Mouse (Mus musculus) spleen, embryonic (tissue): ENCODE measurements around the gene Cdt1.
"Not testable (repeated sequence)": the region's sequence is repeated elsewhere in the genome, so short reads cannot be mapped to it uniquely, and the experiment has no call there.

Source experiments
- CTCF ChIA-PET: fragments of 350-600 bp; sonication (Branson Sonifier 250); formaldehyde crosslinking; loops from one replicate; lab custom pipeline; 2022; lab: Charles Lee

Cdt1 gene

DNA sequence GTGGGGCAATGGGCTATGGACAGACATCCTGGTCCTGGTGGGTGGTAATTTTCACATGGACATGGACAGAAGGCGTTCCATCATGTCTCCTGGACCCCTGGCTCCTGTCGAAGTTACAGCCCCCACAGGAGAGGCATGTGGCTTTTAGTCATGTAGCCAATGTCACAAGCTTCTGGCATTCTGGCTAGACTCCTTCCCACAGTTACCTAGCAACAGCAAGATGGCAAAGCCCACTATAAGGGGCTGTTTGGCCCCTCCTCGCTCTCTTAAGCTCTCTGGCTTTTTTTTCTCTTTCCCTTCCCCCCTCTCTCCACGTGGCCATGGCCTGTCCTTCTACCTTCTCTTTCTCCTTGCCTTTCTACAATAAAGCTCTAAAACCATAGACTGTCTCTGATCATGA lies 5.4 kb downstream of the Cdt1 start:
- CTCF ChIA-PET: not testable (repeated sequence)

DNA sequence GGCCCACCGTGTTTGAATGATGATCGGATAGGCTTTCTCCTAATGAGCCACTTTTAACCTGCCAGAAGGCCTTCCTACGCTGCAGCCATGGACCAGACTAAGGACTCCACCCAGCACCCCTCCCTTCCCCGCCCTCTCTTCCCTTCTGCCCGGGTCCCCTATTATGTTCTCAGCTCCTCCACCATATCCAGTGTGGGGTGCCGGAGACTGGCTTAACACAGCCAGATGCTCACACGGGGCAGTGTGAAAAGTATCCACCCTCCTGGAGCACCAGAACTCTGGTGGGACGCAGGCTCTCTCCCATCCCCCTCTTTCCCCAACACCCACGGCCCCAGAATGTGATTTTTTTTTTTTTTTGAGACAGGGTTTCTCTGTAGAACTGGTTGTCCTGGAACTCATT lies 5.8 kb downstream of the Cdt1 start:
- CTCF ChIA-PET: no interaction called here

DNA sequence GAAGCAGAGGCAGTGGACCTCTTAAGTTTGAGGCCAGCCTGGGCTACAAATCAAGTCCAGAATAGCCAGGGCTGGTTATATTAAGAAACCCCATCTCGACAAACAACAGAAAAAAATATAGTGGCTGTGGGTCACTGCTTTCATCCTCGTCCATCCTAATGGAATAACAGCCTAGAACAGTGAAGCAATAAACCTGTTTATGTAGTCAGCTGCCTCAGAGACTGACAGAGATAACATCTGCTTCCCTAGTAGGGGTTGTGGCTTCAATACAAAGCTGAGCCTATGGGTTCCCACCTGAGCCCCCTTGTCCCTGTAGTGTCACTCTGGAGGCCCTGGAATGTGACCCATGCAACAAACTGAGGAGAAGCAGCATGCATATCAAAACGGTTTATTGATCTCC lies 6.4 kb downstream of the Cdt1 start:
- CTCF ChIA-PET: no interaction called here

DNA sequence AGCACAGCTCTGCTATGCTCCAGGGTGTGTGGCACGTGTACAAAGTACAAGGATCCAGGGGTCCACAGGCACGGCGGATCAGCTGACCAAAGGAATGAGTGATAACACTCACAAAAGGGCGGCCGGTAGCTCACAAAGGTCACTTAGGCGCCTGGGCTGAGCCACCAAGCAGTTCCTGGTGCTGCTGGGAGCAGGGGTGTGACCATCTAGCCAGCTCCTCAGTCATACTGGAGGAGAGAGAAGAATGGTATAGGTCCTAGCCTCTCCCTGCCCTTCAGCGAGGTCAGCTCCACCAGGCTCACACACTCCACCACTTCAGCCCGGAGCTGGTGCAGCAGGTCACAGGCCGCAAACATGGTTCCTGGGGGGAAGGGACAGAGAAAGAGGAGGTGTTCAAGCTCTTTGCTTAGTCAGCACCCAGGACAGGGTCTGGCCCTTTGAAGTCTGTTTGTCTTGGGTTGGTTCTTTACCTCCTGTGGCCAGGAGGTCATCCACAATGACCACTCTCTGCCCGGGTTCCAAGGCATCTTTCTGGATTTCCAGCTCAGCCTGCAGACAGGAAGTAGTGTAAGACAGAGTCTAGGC lies 6.9 kb downstream of the Cdt1 start:
- CTCF ChIA-PET: no interaction called here

DNA sequence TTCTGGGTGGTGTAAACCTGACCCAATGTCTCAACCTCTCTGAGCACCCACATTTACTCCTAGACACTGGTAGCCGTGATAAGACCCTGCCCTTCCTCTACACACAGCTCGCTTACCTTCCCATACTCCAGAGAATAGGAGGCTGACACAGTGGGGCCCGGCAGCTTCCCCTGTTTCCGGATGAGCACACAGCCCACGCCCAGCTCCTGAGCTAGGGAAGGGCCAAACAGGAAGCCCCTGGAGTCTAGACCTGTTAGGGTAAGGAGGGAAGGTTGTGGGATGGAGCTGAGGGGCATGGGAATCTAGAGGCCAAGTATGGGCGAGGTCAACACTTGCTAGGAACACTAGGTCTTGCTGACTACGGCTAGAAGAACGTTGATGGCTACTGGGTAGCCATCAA lies 7.5 kb downstream of the Cdt1 start:
- CTCF ChIA-PET: no interaction called here

DNA sequence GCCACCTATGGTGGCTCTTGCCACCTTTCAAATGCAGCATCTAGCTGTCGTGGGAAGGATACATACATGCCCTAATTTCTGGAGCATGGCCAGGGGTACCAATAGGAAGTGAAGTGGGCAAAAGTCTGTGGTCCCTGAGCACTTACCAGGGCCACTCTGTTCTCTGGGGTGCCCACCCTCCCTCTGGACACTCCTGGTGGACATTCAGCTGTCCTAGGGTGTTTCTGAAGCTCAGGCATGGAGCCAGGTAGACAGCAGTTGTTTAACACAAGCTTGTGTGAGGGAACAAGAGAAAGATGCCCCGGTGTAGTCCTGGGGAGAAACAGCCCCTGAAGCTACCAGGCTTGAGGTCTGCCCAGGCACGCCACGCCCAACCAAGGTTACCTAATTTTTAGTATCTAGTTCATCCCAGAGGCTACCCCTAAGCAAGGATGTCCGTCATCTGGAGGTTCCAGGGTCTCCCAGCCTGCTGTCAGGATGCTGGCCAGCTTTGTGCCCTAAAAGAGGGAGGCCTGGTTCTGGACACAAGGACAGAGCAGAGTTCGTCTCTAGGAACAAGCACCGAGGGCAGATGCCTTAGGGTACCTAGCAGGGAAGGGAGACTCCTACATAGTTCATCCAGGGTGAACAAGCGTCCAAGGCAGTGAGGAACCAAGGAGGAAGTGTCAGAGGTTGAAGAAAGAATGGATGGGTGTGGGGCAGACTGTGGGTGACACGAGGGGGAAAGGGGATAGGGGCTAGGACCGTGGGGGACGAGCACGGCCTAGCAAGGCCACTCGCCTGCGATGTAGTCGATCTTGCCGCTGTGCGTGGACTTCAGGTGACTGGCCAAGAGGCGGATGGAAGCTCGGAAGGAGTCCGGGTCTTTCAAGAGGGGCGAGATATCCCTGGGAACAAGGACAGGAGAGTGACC lies 8.2 kb downstream of the Cdt1 start:
- CTCF ChIA-PET: no interaction called here

DNA sequence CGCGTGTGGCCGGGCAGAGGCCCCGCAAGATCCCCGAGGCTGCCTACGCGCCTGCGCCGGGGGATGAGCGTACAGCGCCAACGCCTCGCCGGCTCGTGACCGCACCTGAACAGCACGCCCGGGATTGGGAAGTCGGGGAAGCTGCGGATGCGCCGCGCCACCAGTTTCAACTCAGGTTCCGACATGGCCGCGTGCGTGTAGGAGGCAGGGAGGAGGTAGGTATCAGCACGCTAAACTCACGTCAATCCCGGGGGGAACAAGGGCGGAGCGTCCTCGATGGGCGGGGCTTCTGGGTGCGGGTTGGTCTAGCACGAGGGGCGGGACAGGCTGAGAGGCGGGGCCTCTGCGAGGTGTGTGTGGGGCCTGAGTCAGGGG lies 8.8 kb downstream of the Cdt1 start, which contains the start of gene Aprt:
Gene Aprt (minus strand): TSS at position 262 of the 375 bp plus-strand sequence.
- CTCF ChIA-PET: no interaction called here

DNA sequence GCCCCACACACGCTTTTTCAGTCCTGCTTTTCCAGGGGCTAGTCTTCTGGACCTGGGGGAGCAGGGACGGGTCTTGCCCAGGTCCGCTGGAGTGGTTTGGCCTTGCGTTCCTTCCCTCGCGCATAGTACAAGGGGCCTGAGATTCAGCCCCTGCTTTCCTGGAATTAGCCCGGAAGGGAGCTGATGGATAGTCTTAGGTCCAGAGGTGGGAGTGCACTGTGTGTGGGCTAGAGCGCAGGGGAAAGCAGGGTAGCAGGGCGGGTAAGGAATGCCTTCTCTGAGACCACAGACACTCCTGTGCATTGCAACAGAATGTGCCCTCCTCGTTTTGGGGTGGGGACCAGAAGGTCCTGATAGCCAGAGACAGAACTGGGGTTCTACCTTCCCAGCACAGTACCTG lies 9.3 kb downstream of the Cdt1 start:
- CTCF ChIA-PET: no interaction called here

DNA sequence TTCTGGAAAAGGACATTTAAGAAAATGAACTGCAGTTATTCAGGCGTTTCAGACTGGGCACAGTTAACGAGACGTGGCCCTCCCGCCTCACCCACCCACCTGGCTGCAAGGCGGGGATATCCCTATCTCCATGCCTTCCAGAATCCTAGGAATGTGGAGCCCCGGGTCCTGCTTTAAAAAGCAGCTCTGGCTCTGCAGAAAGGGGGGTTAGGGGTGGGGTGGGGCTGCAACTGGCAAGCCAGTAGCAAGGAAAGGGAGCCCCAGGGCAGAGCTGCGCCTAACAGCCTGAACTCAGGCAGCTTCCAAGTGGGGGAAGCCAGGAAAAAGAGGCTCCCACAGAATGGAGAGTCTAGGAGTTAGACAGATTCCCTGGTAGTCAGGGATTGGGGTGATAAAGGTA lies 11.4 kb downstream of the Cdt1 start:
- CTCF ChIA-PET: interaction anchor here (0.6 kb wide), 1 partner anchor 711 kb away, joined by 3 read pairs; no protein-coding TSS in a partner anchor

DNA sequence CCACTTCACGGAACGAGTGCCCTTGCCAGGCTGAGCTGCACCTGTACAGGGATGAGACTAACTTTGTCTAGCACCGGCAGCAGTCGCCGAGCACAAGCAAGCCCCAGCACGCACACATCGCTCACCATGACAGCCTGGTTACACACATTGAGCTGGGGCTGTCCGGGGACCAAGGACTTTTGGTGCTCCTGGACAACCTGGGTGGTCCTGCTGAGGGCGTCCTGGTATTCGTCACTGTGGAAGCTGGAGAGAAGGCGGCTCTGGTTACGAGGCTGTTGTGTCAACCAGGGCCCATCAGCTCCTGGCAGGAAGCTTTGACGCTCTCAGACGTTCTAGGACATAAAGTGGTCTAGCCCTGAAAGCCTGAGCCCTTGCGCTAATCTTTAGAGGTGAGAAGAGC lies 13.1 kb downstream of the Cdt1 start:
- CTCF ChIA-PET: no interaction called here

DNA sequence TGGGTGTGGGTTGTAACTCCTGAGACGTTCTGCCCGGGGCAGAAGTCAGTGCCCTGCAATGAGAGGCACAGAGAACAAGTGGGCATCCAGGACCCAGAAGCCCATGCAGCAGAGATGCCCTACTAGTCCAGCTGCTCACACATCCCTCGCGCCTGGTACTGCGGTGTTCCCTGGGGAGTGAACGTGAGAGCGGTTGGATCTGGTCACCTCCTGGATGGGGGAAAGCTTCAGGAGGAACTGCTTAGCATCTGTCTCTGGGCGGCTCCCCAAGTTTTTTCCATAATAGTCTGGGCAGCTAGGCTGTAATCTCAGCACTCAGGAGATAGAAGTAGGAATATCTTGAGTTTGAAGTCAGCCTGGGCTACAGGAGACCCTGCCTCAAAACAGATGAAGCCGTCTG lies 17.2 kb downstream of the Cdt1 start:
- CTCF ChIA-PET: interaction anchor here (0.6 kb wide), 1 partner anchor 280 kb away, joined by 4 read pairs; no protein-coding TSS in a partner anchor

DNA sequence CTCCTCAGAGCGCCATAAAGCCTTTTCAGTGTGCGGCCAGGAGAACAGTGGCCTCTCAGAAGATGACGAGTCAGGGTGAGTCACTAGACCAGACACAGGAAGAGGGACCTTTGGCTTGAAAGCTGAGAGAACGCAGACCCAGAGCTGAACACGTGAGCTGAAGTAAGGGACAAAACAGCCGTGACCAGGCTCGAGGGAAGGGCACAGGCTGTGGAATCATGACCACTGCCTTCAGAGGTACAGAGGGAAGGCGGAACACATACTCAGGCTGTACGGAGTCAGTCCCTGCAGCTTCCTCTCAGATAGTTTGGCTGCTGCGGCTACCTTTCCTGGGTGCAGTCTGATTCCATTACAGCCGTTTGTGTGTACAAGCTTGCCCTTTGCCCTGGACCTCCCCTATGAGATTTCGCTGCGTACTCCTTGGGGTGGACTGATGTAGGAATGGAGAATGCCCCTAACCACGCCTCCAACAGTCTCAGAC lies 17.6 kb downstream of the Cdt1 start:
- CTCF ChIA-PET: interaction anchor here (0.6 kb wide), 1 partner anchor 279 kb away, joined by 4 read pairs; no protein-coding TSS in a partner anchor

DNA sequence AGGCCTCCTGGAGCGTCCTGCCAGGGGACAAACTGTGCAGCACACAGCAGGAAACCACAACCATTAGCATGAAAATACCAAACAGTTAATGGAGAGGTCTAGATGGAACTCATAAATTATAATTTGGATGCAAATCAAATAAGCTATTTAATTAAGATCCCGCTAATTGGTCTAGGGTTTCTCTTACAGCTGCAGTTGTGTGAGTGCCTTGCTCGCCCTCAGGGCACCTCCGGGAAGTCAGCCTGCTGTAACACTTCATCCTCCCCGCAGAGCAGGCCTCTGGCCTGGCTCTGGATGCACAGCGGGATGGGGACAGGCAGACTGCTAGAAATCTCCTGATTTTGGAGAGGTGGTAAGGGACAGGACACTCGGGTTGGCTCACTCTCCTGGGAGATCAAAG lies 18.4 kb downstream of the Cdt1 start:
- CTCF ChIA-PET: no interaction called here

DNA sequence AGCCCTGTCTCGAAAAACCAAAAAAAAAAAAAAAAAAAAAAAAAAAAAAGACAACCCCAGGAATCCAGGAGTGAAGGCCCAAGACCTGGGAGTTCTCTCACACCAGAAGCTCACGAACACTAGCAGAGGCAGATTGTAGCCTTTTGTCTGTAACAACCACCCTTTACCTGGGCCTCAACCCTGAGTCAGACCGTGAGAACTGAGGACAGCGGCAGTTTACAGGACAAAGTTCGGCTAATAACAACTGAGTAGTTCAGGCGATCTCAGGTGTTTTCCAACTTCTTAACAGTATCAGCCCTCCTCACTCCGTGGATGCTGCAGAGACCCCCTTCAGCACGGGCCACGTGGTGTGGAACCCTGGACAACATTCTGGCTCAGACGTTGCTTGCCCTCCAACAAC lies 18.9 kb downstream of the Cdt1 start:
- CTCF ChIA-PET: no interaction called here

DNA sequence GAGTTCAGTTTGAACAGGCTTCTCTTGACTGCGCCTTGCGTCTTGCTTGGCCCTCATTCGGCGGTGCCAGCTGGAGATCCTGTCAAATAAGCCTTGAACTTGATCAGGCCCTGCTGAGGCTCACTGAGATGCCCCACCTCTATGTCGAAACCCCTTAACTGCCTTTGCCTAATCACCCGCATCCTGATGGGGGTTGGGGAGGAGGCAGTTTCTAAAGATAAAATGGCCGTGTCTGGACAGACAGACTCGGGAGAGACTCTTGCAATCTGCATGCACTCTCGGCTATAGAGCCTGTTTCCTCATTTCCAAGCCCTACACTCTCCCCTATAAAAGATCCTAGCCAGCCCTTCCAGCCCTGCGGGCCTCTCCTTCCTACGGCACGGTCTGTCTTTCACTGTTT lies 25.4 kb downstream of the Cdt1 start:
- CTCF ChIA-PET: no interaction called here

DNA sequence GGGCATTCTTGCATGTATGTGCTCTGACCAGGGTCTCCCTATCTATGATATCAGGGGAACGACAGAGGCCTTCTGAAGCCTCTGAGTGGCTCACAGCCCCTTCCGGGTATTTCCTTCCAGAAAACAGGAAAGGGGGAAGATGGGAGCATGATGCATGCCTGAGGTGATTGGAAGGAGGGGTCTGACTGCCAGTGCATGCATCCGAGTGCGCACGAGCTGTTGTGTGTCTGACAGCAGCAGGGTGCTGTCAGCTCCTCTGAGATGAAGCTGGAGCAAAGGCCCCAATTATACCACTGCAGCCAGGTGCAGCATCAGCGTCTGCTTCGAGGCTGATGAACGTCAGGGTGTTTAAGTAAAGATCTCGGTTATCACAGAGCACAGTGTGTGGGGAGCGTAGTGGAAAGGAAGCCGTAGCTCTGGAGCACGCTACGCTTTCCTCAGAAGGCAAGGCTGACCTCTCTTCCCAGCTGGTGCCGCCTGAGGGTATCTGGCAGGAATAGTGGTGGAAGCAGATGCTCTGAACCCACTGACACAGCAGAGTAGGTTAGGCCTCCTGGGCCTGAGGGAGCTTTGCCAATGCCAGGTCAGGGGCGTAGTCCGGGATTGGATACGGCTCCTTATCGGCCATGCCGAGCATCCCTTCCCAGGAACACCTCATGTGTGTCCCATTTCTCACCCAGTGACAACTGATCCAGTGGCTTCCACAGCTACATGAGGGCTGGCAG lies 26.1 kb downstream of the Cdt1 start:
- CTCF ChIA-PET: no interaction called here

DNA sequence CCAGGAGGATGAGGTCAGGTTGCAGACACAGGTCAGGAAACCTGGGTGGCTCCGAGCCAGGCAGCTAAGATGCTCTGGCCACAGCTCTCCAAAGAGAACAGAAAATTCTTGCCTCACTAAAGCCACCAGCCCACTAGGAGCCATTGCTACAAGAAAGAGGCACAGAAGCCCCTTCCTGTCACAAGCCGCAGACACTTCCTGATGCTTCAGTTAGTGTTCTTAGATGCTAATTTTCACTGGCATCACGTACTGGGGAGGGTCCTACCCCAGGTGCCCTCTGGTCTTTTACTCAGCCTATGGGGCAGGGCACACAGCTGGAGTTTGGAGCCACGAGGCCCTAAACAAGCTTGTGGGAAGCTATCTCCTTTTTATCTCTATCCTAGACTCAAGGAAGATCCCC lies 28.2 kb downstream of the Cdt1 start:
- CTCF ChIA-PET: no interaction called here

DNA sequence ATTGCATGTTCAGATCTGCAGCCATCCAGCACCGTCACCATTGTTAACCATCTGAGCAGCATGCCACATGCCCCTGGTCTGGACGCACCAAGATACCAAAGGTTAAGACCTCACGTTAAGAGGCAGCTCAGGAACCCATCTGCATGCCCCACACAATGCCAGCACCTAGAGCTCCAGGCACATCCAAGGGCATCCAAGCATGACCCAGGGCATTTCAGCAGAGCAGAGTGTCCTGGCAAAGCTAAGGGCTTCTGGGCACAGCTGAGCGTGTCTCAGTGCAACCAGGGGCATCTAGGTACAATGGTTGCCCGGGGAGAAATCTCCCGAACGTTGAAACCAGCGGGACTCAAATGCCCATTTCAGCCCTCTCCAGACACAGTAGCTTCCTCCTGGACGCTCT lies 32.9 kb downstream of the Cdt1 start:
- CTCF ChIA-PET: interaction anchor here (0.6 kb wide), 1 partner anchor 53 kb away, joined by 3 read pairs; no protein-coding TSS in a partner anchor

DNA sequence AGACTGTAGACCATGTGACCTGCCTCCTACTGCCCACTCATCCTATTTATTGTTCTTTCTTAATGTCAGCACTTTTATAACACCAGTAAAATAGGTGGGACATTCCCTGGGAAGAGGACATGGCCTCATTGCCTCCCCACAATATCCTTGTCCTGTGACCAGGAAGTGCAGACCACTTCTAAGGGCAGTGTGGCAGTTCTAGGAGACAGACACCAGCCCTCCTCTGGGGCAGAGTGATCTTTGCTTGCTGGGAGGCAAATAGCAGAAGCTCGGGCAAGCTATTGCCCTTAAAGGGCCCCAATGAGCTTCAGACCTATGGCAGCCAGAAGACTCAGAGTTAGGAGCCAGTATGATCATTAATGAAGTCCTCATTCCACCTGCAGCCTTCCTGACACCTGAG lies 36.8 kb downstream of the Cdt1 start:
- CTCF ChIA-PET: no interaction called here

DNA sequence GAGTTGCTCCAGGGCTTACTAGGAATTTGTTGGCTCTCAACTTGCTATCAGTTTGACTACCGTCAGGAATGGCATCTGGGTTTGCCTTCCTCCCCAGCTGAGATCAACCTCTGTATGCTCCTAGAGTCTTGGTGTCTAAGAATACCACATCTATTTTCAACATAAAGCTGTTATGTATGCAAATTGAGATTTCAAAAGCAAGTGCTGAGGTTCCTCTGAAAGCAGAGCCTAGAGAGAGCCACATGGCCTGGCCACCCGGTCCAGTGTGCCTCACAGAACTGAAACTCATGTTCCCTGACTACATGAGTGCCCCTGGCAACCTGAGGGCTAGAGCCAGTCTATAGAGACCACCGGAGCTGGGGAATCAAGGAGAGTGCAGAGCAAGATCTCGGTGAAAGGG lies 37.6 kb downstream of the Cdt1 start:
- CTCF ChIA-PET: no interaction called here

DNA sequence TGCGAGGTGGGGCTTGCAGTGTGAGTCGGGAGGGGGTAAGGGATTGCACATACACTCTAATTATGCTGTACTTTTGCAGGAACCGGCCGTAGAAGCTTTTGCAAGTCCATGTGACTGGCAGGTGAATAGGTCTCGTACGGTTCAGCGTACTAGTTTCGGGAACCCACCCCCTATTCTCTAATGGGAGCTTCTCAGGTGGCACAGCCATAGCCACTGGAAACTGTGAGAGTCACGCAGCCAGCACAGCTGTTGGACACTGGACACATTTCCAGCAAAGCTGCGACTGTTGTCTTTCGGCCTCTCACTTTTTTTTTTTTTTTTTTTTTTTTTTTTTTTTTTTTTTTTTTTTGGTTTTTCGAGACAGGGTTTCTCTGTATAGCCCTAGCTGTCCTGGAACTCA lies 39.0 kb downstream of the Cdt1 start:
- CTCF ChIA-PET: no interaction called here

DNA sequence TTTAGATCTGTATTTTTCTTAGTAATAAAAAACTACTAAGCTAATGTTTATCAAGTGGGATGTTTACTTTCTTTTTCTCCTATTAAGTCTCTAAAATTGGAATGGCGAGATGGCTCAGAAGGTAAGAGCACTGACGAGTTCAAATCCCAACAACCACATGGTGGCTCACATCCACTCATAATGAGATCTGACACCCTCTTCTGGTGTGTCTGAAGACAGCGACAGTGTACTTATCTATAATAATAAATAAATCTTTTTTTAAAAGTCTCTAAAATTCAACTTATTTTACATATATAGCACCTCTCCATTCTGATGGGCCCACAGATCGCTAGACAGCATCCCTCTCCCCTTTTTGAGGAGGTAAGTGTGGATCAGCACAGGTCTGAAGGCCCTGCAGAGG lies 42.4 kb downstream of the Cdt1 start:
- CTCF ChIA-PET: interaction anchor here (0.6 to 0.9 kb wide), 2 partner anchors 41 to 114 kb away, joined by 3 to 4 read pairs; no protein-coding TSS in a partner anchor
